Mouse (Mus musculus): ENCODE results near the gene Ankrd63. TPM values are rescaled to one million over a fixed set of nuclear protein-coding genes. Genes with fewer than 3 reads are reported as not detected.

The Ankrd63 gene
- total RNA-seq (2012; rRNA removed) = 0.08 and 0.10 TPM in 2 replicates
- under 1 TPM in 1 of 2 experiments, not detected in 1; 0.53 TPM for polyA plus RNA-seq (2012; ENCODE audit: insufficient read depth in 1 of 2, insufficient read length in 2 of 2, low read depth in 1 of 2, low replicate concordance in 2 of 2, missing spikeins in 1 of 2)

GRCm38 (mm10) chr2:118703913-118704730 is at the start of gene Ankrd63:
TSS of gene Ankrd63 (minus strand) at chr2:118703963.
- H3K36me3 ChIP-seq (ENCODE audit: control insufficient read depth in 1 of 2, insufficient read depth in 2 of 2, low read length in 2 of 2) = peaks cover 0 to 2% of the 10 kb centered on the region in 2 experiments; a peak in 2 of 4 replicates
- H3K4me1 ChIP-seq (ENCODE audit: control insufficient read depth in 1 of 2, insufficient read depth in 2 of 2, low read length in 2 of 2) = peaks cover 0 to 14% of the 10 kb centered on the region in 2 experiments; a peak in 2 of 4 replicates
- no peaks in the 10 kb centered on the region; the same call in 1 of the 2 replicates for H3K79me2 ChIP-seq (ENCODE audit: control insufficient read depth, insufficient read depth, low read length, poor library complexity)
- TF ChIP-seq RAD21 (IDR thresholded peaks at IDR 0.05; ENCODE audit: low read depth, low read length) (no peak), NELFE (IDR thresholded peaks at IDR 0.05; ENCODE audit: low read depth, low read length) (no peak), CHD1 (IDR thresholded peaks at IDR 0.05; ENCODE audit: low read depth, low read length) (no peak), KAT2A (conservative IDR thresholded peaks at IDR 0.05; ENCODE audit: low read depth, low read length) (no peak), CTCF (IDR thresholded peaks at IDR 0.05 in 2 of 3, conservative IDR thresholded peaks at IDR 0.05 in 1 of 3; ENCODE audit: control insufficient read depth in 1 of 3, insufficient read depth in 1 of 3, low read depth in 2 of 3, low read length in 3 of 3, poor library complexity in 1 of 3, severe bottlenecking in 1 of 3) (no peak), BHLHE40 (IDR thresholded peaks at IDR 0.05; ENCODE audit: borderline replicate concordance, low read depth, low read length) (no peak), USF1 (IDR thresholded peaks at IDR 0.05; ENCODE audit: low read depth, low read length) (peak; percentile 58), MEF2A (IDR thresholded peaks at IDR 0.05; ENCODE audit: extremely low read depth, insufficient replicate concordance, low read depth, low read length, poor library complexity, severe bottlenecking) (no peak), POLR2AphosphoS2 (IDR thresholded peaks at IDR 0.05; ENCODE audit: low read length) (no peak), GABPA (IDR thresholded peaks at IDR 0.05; ENCODE audit: low read depth, low read length) (no peak), MXI1 (IDR thresholded peaks at IDR 0.05; ENCODE audit: low read depth, low read length) (peak; percentile 23; the same call in 1 of the 2 replicates), EP300 (IDR thresholded peaks at IDR 0.05; ENCODE audit: low read depth in 1 of 2, low read length in 2 of 2) (no peak)
- no peaks in the 10 kb centered on the region for H3K9me3 ChIP-seq (replicated peaks; ENCODE audit: insufficient read depth, low read length)
- H3K9ac ChIP-seq (ENCODE audit: control insufficient read depth, low read depth, low read length, poor library complexity, severe bottlenecking) = peak within 1 kb of the TSS; percentile 52
- peak within 1 kb of the TSS; percentile 56 to 59 for H3K4me3 ChIP-seq (ENCODE audit: control insufficient read depth in 1 of 2, insufficient read depth in 1 of 2, low read depth in 2 of 2, low read length in 2 of 2)
- peak; percentile 51 for DNase-seq (ENCODE audit: low read depth, low spot score)
- no peak within 1 kb of the TSS for H3K27ac ChIP-seq (ENCODE audit: control insufficient read depth, low read depth, low read length)
- H3K27me3 ChIP-seq (ENCODE audit: control insufficient read depth in 1 of 2, insufficient read depth in 2 of 2, low read length in 2 of 2) = peaks cover 0 to 7% of the 10 kb centered on the region in 2 experiments; a peak in 1 of 4 replicates

- no peak overlapping the region for H3K4me3 ChIP-seq (ENCODE audit: control insufficient read depth in 1 of 2, insufficient read depth in 1 of 2, low read depth in 2 of 2, low read length in 2 of 2)
- H3K9me3 ChIP-seq (replicated peaks; ENCODE audit: insufficient read depth, low read length) = no peaks in the 10 kb centered on the region
- H3K27ac ChIP-seq (ENCODE audit: control insufficient read depth, low read depth, low read length) = peak overlapping the region; percentile 82
- H3K4me1 ChIP-seq (ENCODE audit: control insufficient read depth in 1 of 2, insufficient read depth in 2 of 2, low read length in 2 of 2) = peaks cover 4 to 14% of the 10 kb centered on the region in 2 experiments; a peak in 3 of 4 replicates
- peak; percentile 52 for DNase-seq (ENCODE audit: low read depth, low spot score)
- H3K9ac ChIP-seq (ENCODE audit: control insufficient read depth, low read depth, low read length, poor library complexity, severe bottlenecking) = peak overlapping the region; percentile 27
- peaks cover 3 to 25% of the 10 kb centered on the region in 2 experiments; a peak in 3 of 4 replicates for H3K36me3 ChIP-seq (ENCODE audit: control insufficient read depth in 1 of 2, insufficient read depth in 2 of 2, low read length in 2 of 2)
- TF ChIP-seq UBTF (IDR thresholded peaks at IDR 0.05; ENCODE audit: borderline replicate concordance, insufficient read depth, low read depth, low read length) (no peak), CHD2 (IDR thresholded peaks at IDR 0.05; ENCODE audit: low read length) (no peak), EP300 (IDR thresholded peaks at IDR 0.05; ENCODE audit: low read depth in 1 of 2, low read length in 2 of 2) (peak; percentile 46 to 64; a peak in 3 of 4 replicates), ZKSCAN1 (IDR thresholded peaks at IDR 0.05; ENCODE audit: low read depth, low read length) (no peak), TCF12 (IDR thresholded peaks at IDR 0.05; ENCODE audit: low read depth, low read length) (peak; percentile 36; the same call in 1 of the 2 replicates), RCOR1 (IDR thresholded peaks at IDR 0.05; ENCODE audit: low read depth, low read length) (peak; percentile 42; the same call in 1 of the 2 replicates), SIN3A (IDR thresholded peaks at IDR 0.05; ENCODE audit: low read length) (peak; percentile 39; the same call in 1 of the 2 replicates), POLR2A (IDR thresholded peaks at IDR 0.05; ENCODE audit: control insufficient read depth in 1 of 2, insufficient read depth in 1 of 2, low read depth in 1 of 2, low read length in 2 of 2, poor library complexity in 1 of 2) (0 out of 4 replicates have a peak, but pooled peaks of 1 of the 2 experiments have one; percentile 21), MXI1 (IDR thresholded peaks at IDR 0.05; ENCODE audit: low read depth, low read length) (peak; percentile 23; the same call in 1 of the 2 replicates), ETS1 (IDR thresholded peaks at IDR 0.05; ENCODE audit: low read depth, low read length) (peak; percentile 57), GATA1 (IDR thresholded peaks at IDR 0.05; ENCODE audit: low read depth, low read length) (peak; percentile 58)
- H3K27me3 ChIP-seq (ENCODE audit: control insufficient read depth in 1 of 2, insufficient read depth in 2 of 2, low read length in 2 of 2) = no peaks in the 10 kb centered on the region
- peaks cover 4% of the 10 kb centered on the region for H3K79me2 ChIP-seq (ENCODE audit: control insufficient read depth, insufficient read depth, low read length, poor library complexity)
Measured at GRCm38 (mm10) chr2:118752792-118753108, 49.0 kb upstream of the Ankrd63 start.
